Mouse (Mus musculus) c-Kit-positive CD71-negative TER-119-negative erythroid progenitor cells, embryonic 14.5 days (primary cell): Measurements from ENCODE around the gene Tnfrsf14.

Experiments
- DNase-seq: peaks from one replicate; pipeline ENCODE4 v3.0.0-alpha.2; 2013; ENCODE audit warnings: low read depth

Tnfrsf14 gene

GRCm38 (mm10) chr4:154928395-154929087, at the start of gene Tnfrsf14:
Gene Tnfrsf14, minus strand, starts transcription at chr4:154928563.
- DNase-seq = no peak

- DNase-seq = no peak
These were observed 45.8 kb upstream of the Tnfrsf14 start for GRCm38 (mm10) chr4:154974163-154974611.

DNA sequence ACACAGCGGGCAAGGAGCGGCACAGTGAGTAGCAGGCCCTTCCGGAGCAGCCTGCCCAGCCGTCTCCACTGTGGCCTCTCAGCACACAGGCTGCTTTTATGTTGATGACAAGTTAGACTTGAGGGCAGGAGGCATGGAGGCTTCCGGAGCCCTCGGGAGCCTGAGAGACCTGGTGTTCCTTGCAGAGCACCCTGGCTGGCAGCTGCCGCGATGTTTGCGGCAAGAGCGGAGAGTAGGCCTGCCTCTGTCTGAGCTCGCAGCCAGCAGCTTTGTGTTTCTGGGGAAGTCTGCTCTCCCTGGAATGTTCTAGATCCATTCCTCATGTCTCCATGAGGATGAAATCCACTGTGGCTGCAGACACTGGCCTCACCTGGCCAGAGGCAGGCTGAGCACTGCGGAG, 44.2 kb upstream of the Tnfrsf14 start:
- DNase-seq = no peak

DNA sequence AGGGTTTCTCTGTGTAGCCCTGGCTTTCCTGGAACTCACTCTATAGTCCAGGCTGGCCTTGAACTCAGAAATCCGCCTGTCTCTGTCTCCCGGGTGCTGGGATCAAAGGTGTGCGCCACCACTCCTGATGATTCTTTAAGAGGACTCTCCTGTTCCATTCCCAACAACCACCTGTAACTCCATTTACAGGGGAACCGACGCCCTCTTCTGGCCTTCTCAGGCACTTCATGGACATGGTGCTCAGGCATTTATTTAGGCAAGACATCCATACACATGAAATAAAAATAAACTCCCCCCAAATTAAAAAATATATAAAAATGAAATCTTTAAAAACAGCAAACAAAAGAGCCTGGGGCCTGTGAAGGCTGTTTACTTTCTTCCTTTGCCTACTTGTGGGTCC, 38.8 kb upstream of the Tnfrsf14 start:
- no peak for DNase-seq

- DNase-seq = no peak
These were observed 37.5 kb upstream of the Tnfrsf14 start for GRCm38 (mm10) chr4:154965856-154966255.

DNA sequence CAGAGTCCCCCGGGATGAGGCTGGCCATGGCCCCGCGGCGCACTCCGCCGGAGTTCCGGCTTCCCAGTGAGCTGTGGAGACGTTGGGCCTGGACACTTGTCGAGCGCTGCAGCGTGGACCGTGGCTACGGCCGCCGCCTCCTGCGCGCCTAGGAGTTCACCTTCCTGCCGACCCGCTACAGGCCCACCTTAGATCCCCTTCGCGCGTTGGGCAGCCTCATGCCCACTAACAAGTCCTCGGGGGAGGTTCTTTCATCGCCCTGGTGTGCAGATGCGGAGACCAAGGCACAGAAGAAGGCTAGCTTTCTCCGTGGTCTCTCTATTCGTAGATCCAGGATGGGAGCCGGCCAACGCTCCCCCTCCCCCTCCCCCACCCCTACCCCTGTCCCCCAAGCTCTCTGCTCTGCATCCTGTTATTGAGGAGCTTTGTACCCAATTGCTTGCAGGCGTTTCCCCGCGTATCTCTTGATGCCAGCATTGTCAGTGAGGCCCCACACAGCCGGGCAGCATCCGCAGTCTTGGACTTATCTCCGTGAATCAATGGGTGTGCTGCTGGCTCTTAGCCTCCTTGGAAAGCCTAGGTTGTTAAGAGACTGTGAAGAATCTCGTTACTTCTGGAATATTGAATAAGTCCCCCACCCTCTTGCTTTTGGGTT, 36.3 kb upstream of the Tnfrsf14 start:
- DNase-seq = no peak

GRCm38 (mm10) chr4:154963901-154964580, 35.7 kb upstream of the Tnfrsf14 start, which contains the start of gene Pank4:
Gene Pank4, plus strand, starts transcription at chr4:154964123.
- DNase-seq = peak; percentile 77

DNA sequence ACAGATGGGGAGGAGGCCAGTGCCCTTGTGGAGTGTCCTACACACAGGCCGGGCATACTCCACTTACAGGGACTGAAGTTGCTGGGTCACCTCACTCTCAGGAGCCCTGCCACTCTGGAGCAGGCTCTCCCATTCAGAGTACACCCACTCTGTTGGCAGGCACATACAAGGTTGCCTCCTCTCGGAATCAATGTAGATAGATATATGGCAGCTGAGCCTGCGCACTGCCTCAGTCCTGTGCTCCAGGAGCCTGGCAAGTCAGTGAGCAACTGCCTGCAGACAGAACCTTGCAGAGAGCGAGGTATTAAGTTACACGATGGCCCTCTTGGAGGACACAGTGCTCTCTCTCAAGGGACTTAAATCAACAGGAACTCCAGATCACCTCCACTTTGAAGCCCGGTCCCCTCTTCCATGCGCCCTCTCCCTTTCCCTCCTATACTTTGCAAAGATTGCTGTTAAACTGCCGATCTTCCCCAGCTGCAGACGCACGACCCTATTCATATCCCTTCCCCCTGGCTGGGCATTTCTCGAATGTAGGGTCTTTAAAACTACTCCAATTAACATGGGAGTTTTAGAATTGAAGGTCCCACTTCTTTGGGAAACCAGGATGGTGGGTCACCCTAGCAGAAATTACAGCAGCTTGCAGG, 35.0 kb upstream of the Tnfrsf14 start:
- DNase-seq = no peak

- DNase-seq = no peak
These were observed 34.3 kb upstream of the Tnfrsf14 start for GRCm38 (mm10) chr4:154962683-154963082.

DNA sequence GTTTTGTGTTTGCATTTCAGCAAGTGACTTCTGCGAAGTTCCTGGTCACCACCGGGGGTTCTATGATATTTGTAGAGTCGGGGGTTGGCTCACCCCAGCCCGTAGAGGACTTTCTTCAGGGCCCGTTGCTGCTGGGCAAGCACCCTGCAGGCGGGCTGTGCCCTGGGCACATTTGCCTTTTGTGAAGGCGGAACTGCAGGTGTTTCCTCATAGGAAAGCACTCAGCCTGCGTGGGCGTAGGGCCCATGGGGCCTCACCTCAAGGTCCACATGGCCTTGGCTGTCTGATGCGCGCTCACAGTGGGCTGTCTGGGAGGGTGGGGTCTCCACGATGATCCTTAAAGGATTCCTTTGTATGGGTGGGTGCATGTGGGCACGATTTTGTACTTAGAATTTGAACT, 33.5 kb upstream of the Tnfrsf14 start:
- DNase-seq = no peak

DNA sequence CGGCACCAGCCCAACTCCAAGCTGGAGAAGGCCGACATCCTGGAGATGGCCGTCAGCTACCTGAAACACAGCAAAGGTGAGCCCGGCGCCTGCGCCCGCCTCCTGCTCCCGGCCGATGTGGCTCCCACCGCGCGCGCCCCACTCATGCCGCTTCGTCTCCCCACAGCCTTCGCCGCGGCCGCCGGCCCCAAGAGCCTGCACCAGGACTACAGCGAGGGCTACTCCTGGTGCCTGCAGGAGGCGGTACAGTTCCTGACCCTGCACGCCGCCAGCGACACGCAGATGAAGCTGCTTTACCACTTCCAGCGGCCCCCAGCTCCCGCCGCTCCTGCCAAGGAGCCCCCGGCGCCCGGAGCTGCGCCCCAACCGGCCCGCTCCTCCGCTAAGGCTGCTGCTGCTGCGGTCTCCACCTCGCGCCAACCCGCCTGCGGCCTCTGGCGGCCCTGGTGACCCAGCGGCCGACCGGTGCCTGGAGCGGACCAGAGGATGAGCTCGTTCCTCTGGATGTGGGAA, 32.9 kb upstream of the Tnfrsf14 start:
- no peak for DNase-seq

DNA sequence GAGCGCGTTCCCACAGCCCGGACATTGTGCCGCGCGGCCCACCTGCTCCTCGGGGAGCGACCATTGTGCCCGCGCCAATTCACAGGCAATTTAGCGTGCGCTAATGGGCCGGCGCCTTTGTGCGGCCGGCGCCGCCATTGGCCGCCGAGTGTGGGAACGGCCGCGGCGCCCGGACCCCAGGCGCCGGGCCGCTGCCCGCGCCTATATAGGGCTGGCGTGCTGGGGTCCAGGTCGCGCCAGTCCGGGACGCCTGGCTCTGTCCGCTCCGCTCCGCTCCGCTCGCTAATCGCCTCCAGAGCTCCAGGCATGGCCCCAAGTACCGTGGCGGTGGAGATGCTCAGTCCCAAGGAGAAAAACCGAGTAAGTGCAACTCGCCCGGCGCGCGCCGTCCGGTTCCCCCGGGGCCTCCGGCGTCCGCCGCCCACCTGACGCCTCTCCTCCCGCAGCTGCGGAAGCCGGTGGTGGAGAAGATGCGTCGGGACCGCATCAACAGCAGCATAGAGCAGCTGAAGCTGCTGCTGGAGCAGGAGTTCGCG, 32.4 kb upstream of the Tnfrsf14 start, which contains the start of gene Hes5:
Hes5 (plus strand) TSS at position 234 of the 536 bp plus-strand sequence.
- DNase-seq = no peak

GRCm38 (mm10) chr4:154960021-154960689, 31.8 kb upstream of the Tnfrsf14 start:
- no peak for DNase-seq

DNA sequence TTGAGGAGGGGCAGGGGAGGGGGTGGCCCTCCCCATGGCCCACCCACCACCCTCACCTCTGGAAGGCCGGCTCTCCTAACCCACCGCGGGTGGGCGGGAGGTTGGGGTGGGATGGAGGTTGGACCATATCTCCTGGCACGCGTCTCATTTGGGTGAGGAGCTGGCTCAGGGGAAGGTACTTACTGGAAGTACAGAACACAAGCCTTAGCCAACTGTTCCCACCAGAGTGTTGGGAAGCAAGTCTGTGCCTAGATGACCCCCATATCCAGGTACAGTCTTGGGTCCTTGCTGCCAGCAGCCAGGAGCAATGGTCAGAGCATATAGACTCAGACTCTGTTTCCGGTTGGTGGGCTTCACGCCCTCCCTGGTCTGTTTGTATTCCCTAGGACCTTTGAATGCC, 30.3 kb upstream of the Tnfrsf14 start:
- no peak for DNase-seq

DNA sequence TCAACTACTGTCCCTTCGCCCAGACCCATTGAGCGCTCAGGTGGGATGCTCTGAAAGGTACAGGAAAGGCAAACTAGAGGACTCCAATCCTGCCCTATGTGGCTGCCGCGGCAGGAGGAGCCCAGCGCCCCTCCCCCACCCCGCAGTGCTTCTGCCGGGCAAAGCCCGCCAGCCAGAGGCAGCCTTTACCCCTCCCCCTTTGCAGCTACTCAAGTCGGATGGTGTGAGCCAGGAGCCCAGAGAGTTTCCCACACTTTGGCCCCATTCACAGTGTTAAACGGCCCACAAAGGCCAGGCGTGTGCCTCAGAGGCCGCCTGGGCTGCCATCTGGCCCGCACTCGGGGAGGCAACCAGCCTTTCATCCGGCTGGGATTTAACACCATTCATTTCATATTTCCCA, 29.8 kb upstream of the Tnfrsf14 start:
- DNase-seq = no peak

- no peak for DNase-seq
These were observed 29.1 kb upstream of the Tnfrsf14 start for GRCm38 (mm10) chr4:154957289-154957993.

DNA sequence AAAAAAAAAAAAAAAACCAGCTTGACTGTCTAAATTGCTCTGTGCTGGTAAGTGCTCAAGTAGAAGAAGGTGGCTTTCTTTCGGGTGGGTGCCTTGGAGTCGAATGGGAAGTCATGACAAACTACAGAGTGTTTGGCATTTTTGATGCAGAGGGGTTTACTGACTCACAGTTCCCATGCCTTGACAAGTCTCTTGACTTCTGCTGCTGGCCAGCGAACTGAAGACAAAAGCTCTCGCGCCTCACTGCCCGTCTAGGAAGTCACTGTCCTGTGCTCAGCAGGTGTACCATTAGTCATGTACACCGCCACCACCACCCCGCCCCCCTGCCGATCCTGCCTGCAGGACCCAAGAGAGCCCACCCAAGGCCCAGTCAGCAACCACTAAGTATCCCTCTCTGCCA, 28.2 kb upstream of the Tnfrsf14 start:
- DNase-seq = no peak

GRCm38 (mm10) chr4:154952461-154953241, 24.3 kb upstream of the Tnfrsf14 start:
- DNase-seq = no peak

GRCm38 (mm10) chr4:154949589-154949982, 21.2 kb upstream of the Tnfrsf14 start:
- no peak for DNase-seq
